Mouse (Mus musculus) cerebellum, adult 18-20 months (tissue): Measurements from ENCODE around the gene Daam1.

Experiments
- DNase-seq, 2 experiments: peaks; one replicate each; pipeline ENCODE4 v3.0.0; 2021

Gene Daam1

DNA sequence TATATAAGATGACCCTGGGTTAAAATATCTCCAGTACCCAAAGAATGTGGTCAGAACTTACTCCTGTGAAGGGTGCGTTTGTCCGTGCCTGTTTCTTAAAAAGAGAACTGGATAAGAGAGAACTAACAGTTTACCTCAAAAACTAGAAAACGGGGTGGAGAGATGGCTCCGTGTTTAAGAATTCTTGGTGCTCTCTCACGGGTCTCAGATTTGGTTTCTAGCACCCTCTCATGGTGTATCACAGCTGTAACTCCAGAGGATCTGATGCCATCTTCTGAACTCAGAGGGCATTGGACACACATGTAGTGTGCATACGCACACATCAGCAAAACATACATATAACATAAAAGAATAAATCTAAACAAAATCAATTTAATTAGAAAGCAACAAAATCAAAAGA is 181.2 kb downstream of the Daam1 start:
- no peak for DNase-seq

DNA sequence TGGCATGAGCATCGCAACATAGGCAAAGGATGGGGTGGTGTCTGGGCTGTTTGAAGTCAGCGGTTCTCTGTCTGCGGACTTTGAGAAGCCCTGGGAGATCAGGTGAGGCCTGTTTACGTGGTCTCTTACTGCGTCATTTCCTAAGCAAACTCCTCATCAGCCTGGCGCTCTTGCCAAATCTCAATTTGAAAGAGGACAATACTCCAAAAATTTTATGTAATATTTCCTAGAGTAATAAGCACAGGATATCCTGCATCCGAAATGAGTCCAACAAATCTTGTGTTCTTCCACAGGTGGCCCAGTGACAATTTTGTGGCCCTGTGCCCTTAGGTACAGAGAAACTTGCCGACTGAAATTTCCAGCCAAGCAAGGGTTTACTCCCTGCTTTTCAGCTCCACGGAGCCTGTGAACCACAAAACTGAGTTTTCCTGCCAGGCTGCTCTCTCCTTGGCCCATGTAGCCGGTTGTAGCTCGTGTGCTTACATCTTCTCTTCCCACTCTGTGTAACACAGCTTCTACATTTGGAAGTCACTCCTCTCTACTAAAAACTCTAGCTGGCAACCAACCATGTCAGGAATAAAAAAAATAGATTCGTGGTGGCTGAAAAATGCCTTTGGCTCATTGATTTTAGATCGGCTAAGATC is 183.0 kb downstream of the Daam1 start:
- DNase-seq = no peak

DNA sequence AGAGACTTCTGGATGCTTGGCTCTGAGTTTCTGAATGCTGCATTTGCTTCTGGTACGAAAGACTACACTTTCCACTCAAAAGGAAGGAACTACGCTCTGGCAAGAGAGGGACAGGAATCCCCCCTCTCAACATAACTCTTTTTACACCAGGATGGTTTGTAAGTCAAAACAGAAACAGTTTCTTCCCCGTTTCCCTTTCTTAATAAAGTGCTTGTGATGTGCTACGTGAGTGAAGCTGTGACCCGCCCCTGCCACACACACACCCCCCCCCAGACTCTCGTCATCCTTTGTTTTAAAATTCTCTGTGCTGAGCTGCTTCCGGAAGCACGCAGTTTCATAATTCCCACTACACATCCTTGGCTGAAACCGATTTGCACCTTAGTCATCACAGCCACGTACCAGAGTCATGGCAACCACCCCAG is 183.5 kb downstream of the Daam1 start:
- no peak for DNase-seq

DNA sequence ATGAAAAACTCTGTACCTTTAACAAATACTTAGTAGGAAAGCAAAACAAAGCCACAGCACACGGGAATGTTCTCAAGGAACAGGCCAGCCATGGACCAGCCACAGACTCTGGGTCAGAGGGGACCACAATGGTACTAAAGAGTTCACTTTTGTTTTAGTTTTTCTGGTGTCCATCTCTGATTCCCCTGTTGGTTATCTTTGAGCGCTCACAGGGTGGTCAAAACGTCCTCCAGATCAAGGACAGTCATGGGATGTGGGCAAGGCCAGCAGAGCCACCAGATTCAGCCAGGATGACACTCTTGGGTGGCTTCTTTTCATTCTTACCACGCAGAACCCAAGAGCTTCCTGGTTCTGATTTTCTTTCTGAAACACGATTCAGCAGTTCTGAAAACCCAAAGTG is 184.4 kb downstream of the Daam1 start:
- no peak for DNase-seq

DNA sequence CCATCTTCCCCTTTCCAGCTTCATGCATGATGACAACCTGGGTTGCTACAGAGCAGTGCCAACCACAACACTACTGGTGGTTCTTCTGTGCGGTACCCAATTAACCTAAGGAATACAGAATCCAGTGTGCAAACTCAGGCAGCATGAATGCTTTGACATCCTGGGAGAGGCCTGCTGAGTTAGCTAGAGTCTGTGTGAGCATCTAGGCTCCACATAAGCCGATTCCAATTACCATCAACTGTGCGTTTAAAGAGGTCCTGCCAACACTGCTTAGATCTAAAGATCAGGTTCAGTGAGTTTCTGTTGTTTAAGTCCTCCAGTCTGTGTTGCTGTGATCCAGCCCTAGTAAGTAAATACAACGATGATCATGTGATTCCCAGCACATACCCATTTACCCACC is 189.4 kb downstream of the Daam1 start:
- DNase-seq = no peak

DNA sequence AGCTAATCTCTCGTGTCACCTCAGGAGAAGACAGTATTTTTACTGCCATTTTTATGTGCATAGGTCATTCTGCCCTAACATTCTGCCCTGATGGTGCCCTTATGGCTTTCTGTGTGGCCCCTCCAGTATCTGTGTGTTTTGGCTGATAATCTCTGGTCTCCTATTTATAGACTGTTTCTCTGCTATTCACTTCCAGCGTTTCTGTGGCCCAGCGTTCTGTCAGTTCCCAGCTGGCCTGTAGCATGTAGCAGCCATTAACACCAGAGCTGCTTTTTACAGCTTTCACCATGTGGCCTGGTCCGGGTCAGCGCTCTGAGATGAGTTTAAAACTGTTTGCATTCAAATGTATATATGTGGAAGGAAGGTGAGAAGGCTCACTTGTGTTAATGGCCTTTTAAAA is 190.7 kb downstream of the Daam1 start:
- no peak for DNase-seq

DNA sequence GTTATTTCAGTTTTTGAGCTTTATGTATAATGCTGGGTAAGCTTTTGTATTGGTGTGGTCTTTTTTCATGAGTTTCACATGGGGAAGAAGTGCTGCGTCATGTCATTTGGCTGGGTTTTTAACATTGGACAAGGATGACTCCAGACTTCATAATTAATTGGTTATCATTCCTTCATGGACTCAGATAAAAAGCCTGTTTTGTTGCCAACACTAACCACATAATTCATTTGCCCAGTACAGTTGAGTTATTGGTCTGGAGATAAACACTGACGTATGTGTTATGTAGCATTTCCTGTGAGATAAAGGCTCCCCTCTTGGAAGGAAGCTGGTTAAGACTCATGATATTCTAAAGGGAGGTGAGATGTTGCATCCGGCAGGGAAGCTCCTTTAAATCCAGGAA is 191.9 kb downstream of the Daam1 start:
- DNase-seq = no peak

DNA sequence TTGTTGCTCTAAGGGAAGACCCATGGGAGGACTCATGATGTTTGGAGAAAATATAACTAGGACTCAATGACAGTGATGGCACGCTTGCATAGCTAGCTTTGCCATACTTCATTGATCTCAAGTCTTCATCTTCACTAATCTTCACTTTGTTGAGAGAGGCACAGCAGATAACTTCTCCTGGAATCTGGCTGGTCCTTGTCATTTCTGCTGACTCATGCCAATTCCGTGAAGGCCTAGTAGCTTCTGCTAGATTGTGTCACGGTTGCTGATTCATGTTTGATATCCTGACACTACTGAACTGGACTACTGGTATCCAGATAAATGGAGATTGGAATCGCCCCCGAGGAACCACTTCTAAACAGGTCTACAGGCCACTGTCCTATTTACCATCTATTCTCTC is 192.7 kb downstream of the Daam1 start:
- DNase-seq = no peak

DNA sequence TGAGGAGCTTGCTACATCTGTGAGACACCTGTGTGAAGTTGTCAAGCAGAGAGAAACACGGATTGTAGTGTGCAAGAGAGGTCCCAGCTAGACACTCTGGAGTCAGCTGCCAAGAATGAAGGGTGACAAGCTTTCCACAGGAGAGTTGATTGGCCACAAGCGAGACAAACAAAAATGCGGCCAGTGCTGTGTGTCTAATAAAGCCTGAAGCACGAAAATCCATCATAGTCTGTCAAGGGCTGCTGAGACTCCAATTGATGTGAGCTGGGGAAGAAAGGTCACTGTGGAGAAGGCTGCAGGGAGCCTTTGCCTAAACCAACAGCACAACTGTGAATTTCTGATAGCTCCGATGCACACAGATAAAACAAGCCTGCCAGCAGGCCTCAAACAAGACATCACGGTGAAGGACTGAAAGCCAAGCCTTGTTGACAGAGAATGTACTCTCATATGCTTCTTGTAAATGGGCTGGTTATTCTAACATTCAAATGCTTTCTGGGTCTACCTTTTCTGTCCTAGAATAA is 194.5 kb downstream of the Daam1 start:
- no peak for DNase-seq

DNA sequence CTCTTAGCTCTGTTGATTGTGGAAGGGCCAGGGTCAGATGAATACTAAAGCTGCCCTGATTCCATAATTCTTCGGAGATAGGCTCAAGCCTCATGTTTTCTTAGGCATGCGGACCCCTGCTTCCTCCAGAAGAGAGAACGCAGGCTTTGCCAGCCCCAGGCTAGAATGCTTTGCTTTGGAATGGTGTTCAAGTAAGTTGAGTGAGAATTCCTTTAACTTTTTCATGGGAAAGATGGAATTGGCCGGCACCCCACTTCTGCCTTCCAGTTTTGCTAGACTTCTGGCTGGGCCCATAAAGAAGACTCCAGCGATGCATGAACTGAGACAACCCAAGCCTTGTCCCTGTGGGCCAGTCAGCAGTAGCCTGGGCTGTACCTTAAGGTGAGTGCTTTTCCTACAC is 200.3 kb downstream of the Daam1 start:
- no peak for DNase-seq

DNA sequence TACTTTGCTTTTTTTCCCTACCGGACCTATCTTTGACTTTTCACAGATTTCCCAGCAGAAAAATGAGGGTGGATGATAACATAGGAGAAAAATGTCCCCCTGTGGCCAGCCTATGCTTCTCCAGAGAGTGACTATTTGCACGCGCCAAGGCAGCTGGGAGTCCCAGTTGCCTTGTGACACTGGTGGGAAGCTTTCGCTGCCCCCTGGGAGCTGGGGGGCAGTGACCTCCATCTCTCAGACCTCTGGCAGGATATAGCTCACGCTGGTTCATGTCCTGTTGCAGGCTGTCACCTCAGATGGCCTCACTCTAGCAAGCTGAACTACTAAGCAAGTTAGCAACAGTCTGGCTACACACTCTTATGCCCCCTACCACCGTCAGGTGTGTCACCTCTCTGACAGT is 200.9 kb downstream of the Daam1 start:
- DNase-seq = no peak

DNA sequence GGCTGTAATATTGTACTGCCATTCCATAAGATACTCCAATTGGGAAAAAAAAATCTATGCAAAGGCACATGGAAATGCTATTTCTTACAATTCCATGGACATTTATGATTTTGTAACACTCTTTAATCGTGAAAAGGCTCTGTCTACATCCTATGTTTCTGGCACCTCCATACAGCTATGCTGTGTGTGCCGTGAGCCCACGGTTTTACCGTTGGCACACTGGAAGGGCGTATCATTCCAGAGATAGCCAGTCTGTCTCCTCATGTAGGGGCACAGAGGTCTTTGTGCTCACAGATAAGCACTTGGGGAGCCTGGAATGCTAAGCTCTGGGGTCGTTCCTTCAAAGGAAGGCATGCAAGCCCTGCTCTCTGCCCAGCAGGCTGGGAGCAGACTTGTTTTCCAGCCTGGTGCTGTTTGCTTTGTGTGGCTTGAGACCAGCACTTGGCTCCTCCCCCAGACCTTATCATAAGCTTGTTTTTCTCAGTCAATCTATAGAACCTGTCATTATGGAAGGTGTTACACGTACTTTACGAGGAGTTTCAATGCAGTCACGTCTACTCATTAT is 205.3 kb downstream of the Daam1 start:
- DNase-seq = no peak

DNA sequence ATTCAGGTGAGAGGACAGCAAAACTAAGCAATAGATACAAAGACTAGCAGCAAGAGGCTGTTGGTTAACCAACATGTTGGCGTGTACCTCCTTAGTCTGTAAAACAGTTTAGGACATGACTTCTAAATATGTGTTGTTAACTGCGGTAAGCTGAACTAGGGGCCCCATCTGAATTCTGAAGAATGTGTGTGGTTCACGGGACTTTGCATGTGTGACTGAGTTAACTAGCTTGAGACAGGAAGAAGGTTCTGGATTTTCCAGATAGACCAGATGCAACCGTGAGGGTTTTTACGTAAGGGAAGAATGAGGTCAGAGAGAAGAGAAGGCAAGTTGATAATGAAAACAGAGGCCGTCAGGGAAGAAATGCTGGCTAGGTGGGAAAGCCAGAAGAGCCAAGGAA is 206.2 kb downstream of the Daam1 start:
- no peak for DNase-seq

DNA sequence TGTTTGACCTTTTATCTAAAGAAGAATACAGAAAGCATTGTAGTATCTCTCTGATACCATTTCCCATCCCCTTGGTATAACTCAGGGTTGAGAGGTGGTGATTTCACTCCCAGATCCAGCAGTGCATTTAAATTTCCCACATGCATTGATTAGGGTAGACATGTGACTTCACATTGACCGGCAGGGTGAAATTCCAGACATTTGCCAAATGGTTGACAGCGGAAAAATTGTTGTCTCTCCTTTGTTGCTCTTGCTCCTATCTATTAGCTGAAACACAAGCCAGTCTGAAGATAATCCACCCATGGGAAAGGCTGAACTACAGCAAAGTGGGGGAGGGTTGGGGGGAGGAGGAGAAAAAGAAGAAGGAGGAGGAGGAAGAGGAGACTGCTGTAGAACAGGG is 208.0 kb downstream of the Daam1 start:
- DNase-seq = no peak

DNA sequence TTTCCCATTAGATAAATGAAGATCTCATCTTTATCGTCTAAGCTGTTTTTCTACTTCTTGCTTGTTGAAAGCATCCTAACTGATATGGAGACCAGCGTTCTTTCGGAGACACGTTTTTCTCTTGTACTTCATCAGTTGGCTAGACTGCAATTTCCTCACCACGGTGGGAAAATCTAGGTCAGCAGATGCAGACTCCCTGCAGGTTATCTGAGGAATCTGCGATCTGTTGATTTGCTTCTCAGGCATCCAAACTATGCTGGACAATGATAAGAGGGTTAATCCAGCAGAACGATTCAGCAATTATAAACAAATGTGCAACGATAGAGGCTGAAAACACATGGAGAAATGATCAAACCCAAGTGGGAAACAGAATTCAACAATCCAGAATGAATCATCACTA is 208.6 kb downstream of the Daam1 start:
- DNase-seq = no peak

DNA sequence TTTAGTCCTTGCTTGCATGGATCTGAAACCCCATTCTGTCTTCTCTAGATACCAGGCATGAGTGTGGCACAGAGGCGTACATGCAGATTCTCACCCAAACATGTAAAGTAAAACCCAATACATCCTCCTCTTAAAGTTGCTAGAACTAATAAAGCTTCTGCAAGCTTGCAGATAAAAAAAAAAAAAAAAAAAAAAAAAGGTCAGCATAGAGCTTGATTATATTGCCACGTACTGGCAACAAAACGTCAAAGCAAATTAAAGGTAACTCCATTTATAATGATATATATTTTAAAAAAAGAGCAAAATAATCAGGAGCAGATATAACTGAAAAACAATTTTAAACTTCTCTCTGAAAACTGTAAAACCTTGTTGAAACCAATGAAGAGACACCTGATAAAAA is 210.4 kb downstream of the Daam1 start:
- no peak for DNase-seq
